Mouse (Mus musculus): ENCODE results near the gene Mier2.

- TF ChIP-seq POLR2A (IDR thresholded peaks at IDR 0.05; ENCODE audit: borderline replicate concordance, low read depth, low read length), result no peak
- no peak for TF ChIP-seq CTCF (IDR thresholded peaks at IDR 0.05; ENCODE audit: low read depth, low read length)
These were observed 22.4 kb upstream of the Mier2 start for GRCm38 (mm10) chr10:79577376-79577775.
